Mouse (Mus musculus): Measurements from ENCODE around the gene Cox18. TPM values are rescaled to one million over a fixed set of nuclear protein-coding genes. Genes with fewer than 3 reads are reported as not detected.

Cox18 gene
- 36.3 and 39.5 TPM in 2 replicates for polyA plus RNA-seq (2021; fragmentation: Nextera tagmentation)
- long read RNA-seq, experiment 1, transcript Cox18-202 (6 exons, 1,307 nt) = major isoform, 20 of 62 reads
- long read RNA-seq, experiment 1, transcript Cox18-201 (6 exons, 1,333 nt) = minor isoform, 15 of 62 reads
- long read RNA-seq, experiment 1, partial matches to known transcripts = 3 of 62 reads
- long read RNA-seq, experiment 1, other reads (novel, unspliced or antisense) = 24 of 62 reads
- long read RNA-seq, experiment 2, transcript Cox18-202 (6 exons, 1,307 nt) = major isoform, 24 of 89 reads
- long read RNA-seq, experiment 2, transcript Cox18-201 (6 exons, 1,333 nt) = minor isoform, 20 of 89 reads
- long read RNA-seq, experiment 2, partial matches to known transcripts = 5 of 89 reads
- long read RNA-seq, experiment 2, other reads (novel, unspliced or antisense) = 40 of 89 reads

DNA sequence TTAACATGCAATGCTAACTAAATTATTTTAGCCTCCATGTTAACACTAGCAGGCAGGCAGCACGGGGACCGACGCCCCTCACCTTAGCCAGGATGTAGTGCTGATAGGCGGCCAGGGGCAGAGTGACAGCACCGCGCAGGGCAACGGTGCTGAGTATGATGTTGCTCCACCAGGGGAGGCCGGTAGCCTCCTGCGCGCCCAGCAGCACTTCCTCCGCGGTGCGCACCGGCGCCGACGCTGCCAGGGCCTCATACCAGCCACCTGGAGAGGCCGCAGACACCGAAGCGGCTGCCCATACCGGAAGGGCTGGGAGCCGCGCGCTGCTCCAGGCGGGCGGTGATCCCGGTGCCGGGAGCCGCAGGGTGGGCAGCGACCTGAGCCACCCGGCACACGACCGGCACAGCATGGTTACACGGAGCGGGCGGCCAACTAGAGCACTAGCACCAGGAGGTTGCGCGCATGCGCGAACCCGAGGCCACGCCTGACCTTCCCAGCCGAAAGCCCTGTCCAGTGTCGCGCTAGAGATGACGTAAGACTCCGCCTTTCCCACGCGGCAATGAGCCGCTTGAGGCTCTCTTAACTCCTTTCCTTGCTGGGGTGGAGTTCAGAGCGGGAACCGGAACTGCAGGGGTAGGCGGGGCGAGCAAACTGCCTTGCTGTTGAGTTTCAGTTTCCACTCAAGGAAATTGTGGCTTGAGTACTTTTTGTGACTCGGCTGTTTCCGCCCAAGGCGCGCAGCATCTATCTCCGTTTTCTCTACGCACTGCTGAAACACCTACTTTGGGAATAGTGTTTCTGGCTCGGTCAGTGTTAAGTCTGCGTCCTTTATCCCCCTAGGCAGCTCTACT, at the start of gene Cox18:
Gene Cox18, minus strand, starts transcription at position 468 of the 848 bp plus-strand sequence.

Other genes starting within 250 kb of the Cox18 start
- 16.2 and 16.8 TPM in 2 replicates for gene Ankrd17, start 142.6 kb upstream of the Cox18 start, polyA plus RNA-seq (2021; fragmentation: Nextera tagmentation)
- gene Gm9958, start 143.2 kb upstream of the Cox18 start, polyA plus RNA-seq (2021; fragmentation: Nextera tagmentation) = 0.21 and 0.51 TPM in 2 replicates
- not detected in 2 replicates for gene Alb, start 236.9 kb upstream of the Cox18 start, polyA plus RNA-seq (2021; fragmentation: Nextera tagmentation)